Mouse (Mus musculus) midbrain, embryonic 13.5 days (tissue): ENCODE results near the gene Ifrd2. TPM values are rescaled to one million over a fixed set of nuclear protein-coding genes. Genes with fewer than 3 reads are reported as not detected.

ENCODE experiments used
- ATAC-seq: fragments of 200-750 bp; cut with Nextera tagmentation; 2 replicates; pipeline ENCODE4 v1.8.0; 2017; ENCODE audit warnings: mild to moderate bottlenecking, moderate TSS enrichment, moderate library complexity
- H3K27ac ChIP-seq: fragments of 300-500 bp; sonication (generic); 2 replicates; pipeline ENCODE4 v1.5.1; 2015; ENCODE audit warnings: inconsistent platforms, mild to moderate bottlenecking, moderate library complexity
- H3K27me3 ChIP-seq: fragments of 300-500 bp; sonication (generic); 2 replicates; pipeline ENCODE4 v1.6.1; 2015; ENCODE audit warnings: mild to moderate bottlenecking, inconsistent platforms
- H3K36me3 ChIP-seq: fragments of 300-500 bp; sonication (generic); 2 replicates; pipeline ENCODE4 v1.6.1; 2015; ENCODE audit warnings: mild to moderate bottlenecking, inconsistent platforms
- H3K4me1 ChIP-seq: fragments of 300-500 bp; sonication (generic); replicated peaks from 2 replicates; pipeline ENCODE4 v1.6.1; 2015; ENCODE audit warnings: inconsistent platforms
- H3K4me2 ChIP-seq: fragments of 300-500 bp; sonication (generic); replicated peaks from 2 replicates; pipeline ENCODE4 v1.6.1; 2015; ENCODE audit warnings: moderate library complexity, mild to moderate bottlenecking, inconsistent platforms
- H3K4me3 ChIP-seq: fragments of 300-500 bp; sonication (generic); replicated peaks from 2 replicates; pipeline ENCODE4 v1.5.1; 2015; ENCODE audit warnings: mild to moderate bottlenecking, inconsistent platforms
- H3K9ac ChIP-seq: fragments of 300-500 bp; sonication (generic); replicated peaks from 2 replicates; pipeline ENCODE4 v1.6.1; 2015; ENCODE audit warnings: mild to moderate bottlenecking, inconsistent platforms
- H3K9me3 ChIP-seq: fragments of 300-500 bp; sonication (generic); 2 replicates; pipeline ENCODE4 v1.6.1; 2016; ENCODE audit warnings: mild to moderate bottlenecking, inconsistent platforms
- WGBS: fragments of 180-500 bp; shearing (Covaris S2); methylation state at CpG from one replicate; pipeline ENCODE4 v1.1.7; 2015; 5-methylcytosine and 5-hydroxymethylcytosine counted together
- polyA plus RNA-seq: library from polyadenylated mRNA; unstranded; fragments of >200 nt; fragmentation: Nextera tagmentation; extraction: Ambion mirVana; gene quantifications from 2 replicates; pipeline ENCODE4 v1.2.1, GENCODE M21; 2015

The Ifrd2 gene
- 13.5 and 14.7 TPM in 2 replicates for polyA plus RNA-seq

GRCm38 (mm10) chr9:107586974-107587832, at the start of gene Ifrd2:
Ifrd2 (plus strand) TSS chr9:107587642.
- peak within 1 kb of the TSS; percentile 30; the same call in 1 of the 2 replicates for H3K27ac ChIP-seq
- H3K4me2 ChIP-seq, result peak within 1 kb of the TSS; percentile 82
- 14% methylated on average over 46 of the region's 46 CpGs for WGBS
- peak within 1 kb of the TSS; percentile 78 for H3K4me3 ChIP-seq
- H3K27me3 ChIP-seq, result no peaks in the 10 kb centered on the region
- peak within 1 kb of the TSS; percentile 65 for H3K9ac ChIP-seq
- H3K4me1 ChIP-seq, result peaks cover 17% of the 10 kb centered on the region
- H3K36me3 ChIP-seq, result peaks cover 40% of the 10 kb centered on the region
- peak; percentile 99 for ATAC-seq
- no peaks in the 10 kb centered on the region for H3K9me3 ChIP-seq

- no peak overlapping the region for H3K4me3 ChIP-seq
- H3K4me2 ChIP-seq, result no peak overlapping the region
- H3K36me3 ChIP-seq, result peaks cover 32% of the 10 kb centered on the region
- no peak overlapping the region for H3K9ac ChIP-seq
- WGBS, result 95% methylated on average over 7 of the region's 7 CpGs
- peaks cover 60% of the 10 kb centered on the region for H3K4me1 ChIP-seq
- no peaks in the 10 kb centered on the region for H3K9me3 ChIP-seq
- no peak overlapping the region for H3K27ac ChIP-seq
- H3K27me3 ChIP-seq, result no peaks in the 10 kb centered on the region
- ATAC-seq, result no peak
These were observed 49.2 kb upstream of the Ifrd2 start for GRCm38 (mm10) chr9:107538231-107538630.

GRCm38 (mm10) chr9:107538711-107539110, 48.7 kb upstream of the Ifrd2 start:
- Histone ChIP-seq H3K27me3 (no peaks in the 10 kb centered on the region), H3K9ac (no peak overlapping the region), H3K4me2 (no peak overlapping the region), H3K9me3 (no peaks in the 10 kb centered on the region), H3K36me3 (peaks cover 36% of the 10 kb centered on the region), H3K4me3 (no peak overlapping the region), H3K4me1 (peaks cover 60% of the 10 kb centered on the region), H3K27ac (no peak overlapping the region)
- no peak for ATAC-seq
- WGBS, result 96% methylated on average over 3 of the region's 3 CpGs

- Histone ChIP-seq H3K4me1 (peaks cover 54% of the 10 kb centered on the region), H3K36me3 (peaks cover 49% of the 10 kb centered on the region), H3K27me3 (no peaks in the 10 kb centered on the region), H3K9me3 (no peaks in the 10 kb centered on the region), H3K9ac (no peak overlapping the region), H3K4me2 (no peak overlapping the region), H3K4me3 (no peak overlapping the region), H3K27ac (no peak overlapping the region)
- ATAC-seq, result no peak
- WGBS, result 95% methylated on average over 8 of the region's 8 CpGs
These were observed 47.5 kb upstream of the Ifrd2 start for GRCm38 (mm10) chr9:107539940-107540339.

GRCm38 (mm10) chr9:107540420-107540819, 47.0 kb upstream of the Ifrd2 start:
- peak overlapping the region; percentile 55; the same call in 1 of the 2 replicates for H3K4me3 ChIP-seq
- H3K36me3 ChIP-seq, result peaks cover 53% of the 10 kb centered on the region
- peaks cover 49% of the 10 kb centered on the region for H3K4me1 ChIP-seq
- peak overlapping the region; percentile 87 for H3K4me2 ChIP-seq
- H3K27me3 ChIP-seq, result no peaks in the 10 kb centered on the region
- no peaks in the 10 kb centered on the region for H3K9me3 ChIP-seq
- ATAC-seq, result no peak
- WGBS, result 81% methylated on average over 4 of the region's 4 CpGs
- no peak overlapping the region for H3K27ac ChIP-seq
- peak overlapping the region; percentile 77 for H3K9ac ChIP-seq

GRCm38 (mm10) chr9:107541005-107541404, 46.4 kb upstream of the Ifrd2 start:
- peaks cover 53% of the 10 kb centered on the region for H3K36me3 ChIP-seq
- ATAC-seq, result no peak
- WGBS, result 47% methylated on average over 10 of the region's 10 CpGs

GRCm38 (mm10) chr9:107541474-107542351, 45.7 kb upstream of the Ifrd2 start, which contains the start of the genes Cyb561d2 and Nprl2:
Cyb561d2 (minus strand) TSS chr9:107542193.
Nprl2 (plus strand) TSS chr9:107542226.
- H3K27me3 ChIP-seq, result no peaks in the 10 kb centered on the region
- peak within 1 kb of the TSS; percentile 60 for H3K27ac ChIP-seq
- WGBS, result under 1% methylated on average over 46 of the region's 46 CpGs
- peaks cover 46% of the 10 kb centered on the region for H3K4me1 ChIP-seq
- H3K9ac ChIP-seq, result peak within 1 kb of the TSS; percentile 77
- no peaks in the 10 kb centered on the region for H3K9me3 ChIP-seq
- H3K4me2 ChIP-seq, result peak within 1 kb of the TSS; percentile 87
- peak; percentile 86 for ATAC-seq
- H3K36me3 ChIP-seq, result peaks cover 53% of the 10 kb centered on the region
- peak within 1 kb of the TSS; percentile 55 for H3K4me3 ChIP-seq

More at GRCm38 (mm10) chr9:107541005-107541404, 46.4 kb upstream of the Ifrd2 start:
- Histone ChIP-seq H3K4me1 (peaks cover 46% of the 10 kb centered on the region), H3K27ac (no peak overlapping the region), H3K9ac (peak overlapping the region; percentile 77), H3K9me3 (no peaks in the 10 kb centered on the region), H3K4me2 (peak overlapping the region; percentile 87), H3K4me3 (peak overlapping the region; percentile 55), H3K27me3 (no peaks in the 10 kb centered on the region)

GRCm38 (mm10) chr9:107542352-107542686, 45.1 kb upstream of the Ifrd2 start:
- peak overlapping the region; percentile 87 for H3K4me2 ChIP-seq
- H3K27me3 ChIP-seq, result no peaks in the 10 kb centered on the region
- H3K4me3 ChIP-seq, result peak overlapping the region; percentile 55
- H3K9me3 ChIP-seq, result no peaks in the 10 kb centered on the region
- H3K9ac ChIP-seq, result peak overlapping the region; percentile 77
- peak overlapping the region; percentile 60 for H3K27ac ChIP-seq
- peaks cover 53% of the 10 kb centered on the region for H3K36me3 ChIP-seq
- WGBS, result under 1% methylated on average over 11 of the region's 11 CpGs
- peak; percentile 13 for ATAC-seq
- H3K4me1 ChIP-seq, result peaks cover 46% of the 10 kb centered on the region

GRCm38 (mm10) chr9:107542721-107543120, 44.7 kb upstream of the Ifrd2 start:
- peak overlapping the region; percentile 77 for H3K9ac ChIP-seq
- 41% methylated on average over 8 of the region's 8 CpGs for WGBS
- peaks cover 49% of the 10 kb centered on the region for H3K36me3 ChIP-seq
- H3K4me3 ChIP-seq, result peak overlapping the region; percentile 55
- H3K9me3 ChIP-seq, result no peaks in the 10 kb centered on the region
- H3K27ac ChIP-seq, result no peak overlapping the region
- H3K4me2 ChIP-seq, result peak overlapping the region; percentile 87
- no peak for ATAC-seq
- peaks cover 4% of the 10 kb centered on the region; the same call in 1 of the 2 replicates for H3K27me3 ChIP-seq
- peaks cover 46% of the 10 kb centered on the region for H3K4me1 ChIP-seq

- peak overlapping the region; percentile 55; the same call in 1 of the 2 replicates for H3K4me3 ChIP-seq
- no peak for ATAC-seq
- peak overlapping the region; percentile 87; the same call in 1 of the 2 replicates for H3K4me2 ChIP-seq
- H3K36me3 ChIP-seq, result peaks cover 43% of the 10 kb centered on the region
- H3K9ac ChIP-seq, result no peak overlapping the region
- H3K4me1 ChIP-seq, result peaks cover 45% of the 10 kb centered on the region
- peaks cover 9% of the 10 kb centered on the region for H3K27me3 ChIP-seq
- 88% methylated on average over 11 of the region's 11 CpGs for WGBS
- no peak overlapping the region for H3K27ac ChIP-seq
- H3K9me3 ChIP-seq, result no peaks in the 10 kb centered on the region
These were observed 44.1 kb upstream of the Ifrd2 start for GRCm38 (mm10) chr9:107543299-107543698.

- H3K4me2 ChIP-seq, result no peak overlapping the region
- H3K9ac ChIP-seq, result no peak overlapping the region
- no peak overlapping the region for H3K4me3 ChIP-seq
- H3K36me3 ChIP-seq, result peaks cover 34% of the 10 kb centered on the region
- peaks cover 45% of the 10 kb centered on the region for H3K4me1 ChIP-seq
- H3K27me3 ChIP-seq, result peaks cover 19% of the 10 kb centered on the region
- 96% methylated on average over 17 of the region's 17 CpGs for WGBS
- no peak for ATAC-seq
- no peak overlapping the region for H3K27ac ChIP-seq
- H3K9me3 ChIP-seq, result no peaks in the 10 kb centered on the region
These were observed 43.2 kb upstream of the Ifrd2 start for GRCm38 (mm10) chr9:107544196-107544700.
